Mouse (Mus musculus) forebrain, embryonic 11.5 days (tissue): Measurements from ENCODE around the gene Cdk2ap2. TPM values are rescaled to one million over a fixed set of nuclear protein-coding genes. Genes with fewer than 3 reads are reported as not detected.
"Not testable (repeated sequence)": the region's sequence is repeated elsewhere in the genome, so short reads cannot be mapped to it uniquely, and the experiment has no call there.

Experiments
- ATAC-seq: fragments of 200-750 bp; cut with Nextera tagmentation; replicated peaks from 2 replicates; pipeline ENCODE4 v1.8.0; 2017; ENCODE audit warnings: moderate TSS enrichment; ENCODE audit not compliant: low FRiP score
- DNase-seq: peaks from one replicate; pipeline ENCODE4 v3.0.0-alpha.2; 2017; ENCODE audit warnings: low spot score
- H3K27ac ChIP-seq: fragments of 300-500 bp; sonication (generic); 2 replicates; pipeline ENCODE4 v1.5.1; 2014; ENCODE audit warnings: low read depth, low read length
- H3K27me3 ChIP-seq: fragments of 300-500 bp; sonication (generic); 2 replicates; pipeline ENCODE4 v1.6.1; 2014; ENCODE audit warnings: mild to moderate bottlenecking, low read length, mixed read lengths; ENCODE audit not compliant: control insufficient read depth, insufficient read depth
- H3K36me3 ChIP-seq: fragments of 300-500 bp; sonication (generic); 2 replicates; pipeline ENCODE4 v1.6.1; 2014; ENCODE audit warnings: mild to moderate bottlenecking, low read length, moderate library complexity, mixed read lengths; ENCODE audit not compliant: control insufficient read depth, insufficient read depth
- H3K4me1 ChIP-seq: fragments of 300-500 bp; sonication (generic); replicated peaks from 2 replicates; pipeline ENCODE4 v1.6.1; 2014; ENCODE audit warnings: low read length, mixed read lengths; ENCODE audit not compliant: control insufficient read depth, insufficient read depth
- H3K4me2 ChIP-seq: fragments of 300-500 bp; sonication (generic); 2 replicates; pipeline ENCODE4 v1.6.1; 2014; ENCODE audit warnings: low read depth, mild to moderate bottlenecking, low read length, moderate library complexity, mixed read lengths; ENCODE audit not compliant: severe bottlenecking
- H3K4me3 ChIP-seq: fragments of 300-500 bp; sonication (generic); 2 replicates; pipeline ENCODE4 v1.5.1; 2014; ENCODE audit warnings: low read depth, low read length
- H3K9ac ChIP-seq: fragments of 300-500 bp; sonication (generic); 2 replicates; pipeline ENCODE4 v1.6.1; 2014; ENCODE audit warnings: low read length
- H3K9me3 ChIP-seq: fragments of 300-500 bp; sonication (generic); 2 replicates; pipeline ENCODE4 v1.6.1; 2016; ENCODE audit warnings: low read length, mixed read lengths; ENCODE audit not compliant: control insufficient read depth
- WGBS: fragments of 180-500 bp; shearing (Covaris S2); extraction: QIAGEN DNeasy Blood & Tissue Kit; methylation state at CpG from one replicate; pipeline ENCODE4 v1.1.7; 2014; 5-methylcytosine and 5-hydroxymethylcytosine counted together
- polyA plus RNA-seq: library from polyadenylated mRNA; unstranded; fragments of >200 nt; fragmentation: Nextera tagmentation; extraction: Ambion mirVana; gene quantifications from 2 replicates; pipeline ENCODE4 v1.2.1, GENCODE M21; 2014

Cdk2ap2 gene
- polyA plus RNA-seq, 1 experiment from 2014 or later = 73.6 TPM

DNA sequence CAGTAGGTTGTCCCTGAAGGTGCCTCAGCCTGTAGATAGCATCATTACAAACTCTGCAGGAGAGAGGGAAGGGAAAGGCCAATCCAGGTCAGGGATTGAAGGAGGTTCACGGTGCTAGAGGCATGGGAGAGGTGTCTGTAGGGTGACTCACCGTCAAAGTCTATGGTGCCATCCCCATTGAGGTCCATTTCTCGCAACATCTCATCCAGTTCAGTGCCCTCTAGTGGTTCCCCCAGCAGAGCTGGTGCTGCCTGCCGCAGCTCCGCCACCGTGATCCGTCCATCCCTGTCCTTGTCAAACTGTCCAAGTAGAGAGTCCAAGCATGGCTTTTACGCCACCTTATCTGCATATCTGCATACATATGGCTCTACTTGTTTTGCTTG, 39.0 kb downstream of the Cdk2ap2 start:
- not testable (repeated sequence) for H3K9me3 ChIP-seq, H3K36me3 ChIP-seq, H3K4me2 ChIP-seq, H3K4me3 ChIP-seq, H3K4me1 ChIP-seq, H3K27me3 ChIP-seq, DNase-seq, H3K27ac ChIP-seq, H3K9ac ChIP-seq, ATAC-seq
- WGBS = 26% methylated on average over 8 of the region's 8 CpGs

DNA sequence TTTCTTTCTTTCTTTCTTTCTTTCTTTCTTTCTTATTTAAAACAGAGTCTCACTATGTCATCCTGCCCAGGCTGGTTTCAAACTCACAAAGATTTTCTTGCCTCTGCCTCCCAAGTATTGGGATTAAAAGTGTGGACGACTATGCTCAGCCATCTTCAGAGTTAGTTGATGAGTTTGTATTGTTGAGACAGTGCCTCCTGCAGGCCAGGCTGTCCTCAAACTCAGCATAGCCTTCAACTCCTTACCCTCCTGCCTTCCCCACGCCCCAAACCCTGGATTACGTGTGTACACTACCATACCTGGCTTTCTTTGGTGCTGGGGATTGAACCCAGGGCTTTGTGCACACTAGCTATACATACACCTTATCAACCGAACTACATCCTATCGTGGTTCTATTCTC, 39.5 kb downstream of the Cdk2ap2 start:
- Histone ChIP-seq H3K4me1 (no peaks in the 10 kb centered on the region), H3K27me3 (no peaks in the 10 kb centered on the region), H3K9ac (no peak overlapping the region), H3K4me3 (no peak overlapping the region), H3K4me2 (no peak overlapping the region), H3K27ac (no peak overlapping the region), H3K36me3 (peaks cover 3% of the 10 kb centered on the region; the same call in 1 of the 2 replicates), H3K9me3 (no peaks in the 10 kb centered on the region)
- DNase-seq = no peak
- 71% methylated on average over 5 of the region's 5 CpGs for WGBS
- ATAC-seq = no peak

DNA sequence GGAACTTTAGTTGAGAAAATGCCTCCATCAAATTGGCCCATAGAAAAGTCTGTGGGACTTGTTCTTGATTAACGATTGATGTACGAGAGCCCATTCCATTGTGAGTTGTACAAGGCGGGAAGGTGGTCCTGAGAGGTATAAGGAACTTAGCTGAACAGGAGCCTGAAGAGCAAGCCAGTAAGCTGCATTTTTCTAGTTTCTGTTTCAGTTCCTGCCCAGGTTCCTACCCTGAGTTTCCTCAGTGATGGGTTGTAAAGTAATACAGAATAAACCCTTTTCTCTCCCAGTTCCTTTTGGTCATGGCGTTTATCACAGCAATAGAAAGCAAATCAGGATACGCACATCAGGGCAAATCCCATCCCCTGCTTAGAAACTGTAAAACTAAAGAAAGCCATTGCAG, 40.9 kb downstream of the Cdk2ap2 start:
- no peaks in the 10 kb centered on the region for H3K27me3 ChIP-seq
- no peaks in the 10 kb centered on the region for H3K9me3 ChIP-seq
- no peak overlapping the region for H3K4me2 ChIP-seq
- 86% methylated on average over 5 of the region's 5 CpGs for WGBS
- ATAC-seq = no peak
- no peak overlapping the region for H3K27ac ChIP-seq
- no peaks in the 10 kb centered on the region for H3K4me1 ChIP-seq
- H3K9ac ChIP-seq = no peak overlapping the region
- DNase-seq = no peak
- no peaks in the 10 kb centered on the region; the same call in 1 of the 2 replicates for H3K36me3 ChIP-seq
- no peak overlapping the region for H3K4me3 ChIP-seq

DNA sequence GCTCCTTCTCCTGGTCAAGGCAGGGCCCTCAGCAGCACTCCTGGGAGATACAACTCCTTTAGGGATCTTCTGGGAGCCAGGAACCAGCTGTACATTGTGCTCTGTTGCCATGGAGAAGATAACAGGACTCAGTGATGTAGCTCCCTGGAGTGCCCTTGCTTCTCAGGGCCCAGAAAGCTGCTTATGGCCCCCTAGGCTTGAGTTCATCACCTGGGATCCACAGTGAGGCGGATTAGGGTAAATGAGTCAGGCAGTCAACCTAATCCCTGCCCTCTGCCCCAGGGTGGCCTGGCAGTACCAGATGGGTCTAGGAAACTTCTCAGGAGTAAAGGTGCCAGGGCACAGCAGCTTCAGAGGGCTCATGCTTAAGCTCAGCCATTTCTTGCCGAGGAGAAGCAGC, 42.5 kb downstream of the Cdk2ap2 start, which contains the start of gene Gpr152:
Gene Gpr152, plus strand, starts transcription at position 342 of the 400 bp plus-strand sequence.
- ATAC-seq = no peak
- no peak within 1 kb of the TSS for H3K27ac ChIP-seq

DNA sequence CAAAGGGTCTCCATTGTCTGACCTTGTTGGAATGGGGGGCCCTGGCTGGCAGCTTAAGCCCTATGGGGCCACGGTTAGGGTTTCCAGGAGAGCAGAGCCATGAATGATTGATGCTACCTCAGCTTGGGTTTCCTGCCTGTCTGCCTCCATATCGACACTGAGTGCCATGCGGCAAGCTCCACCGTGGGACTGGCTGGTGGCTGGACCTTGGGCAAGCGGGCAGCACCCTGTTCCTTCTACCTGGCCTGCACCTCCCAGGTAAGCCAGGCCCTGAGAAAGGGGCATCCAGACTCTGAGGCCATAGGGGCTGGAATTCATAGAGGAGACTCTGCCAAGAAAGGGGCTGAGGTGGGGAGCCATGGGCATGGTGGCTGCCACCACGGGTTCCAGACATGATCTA, 43.2 kb downstream of the Cdk2ap2 start:
- H3K27me3 ChIP-seq = no peaks in the 10 kb centered on the region

More for the DNA sequence above, 42.5 kb downstream of the Cdk2ap2 start, which contains the start of gene Gpr152:
- Histone ChIP-seq H3K9ac (no peak within 1 kb of the TSS), H3K4me2 (no peak within 1 kb of the TSS), H3K4me3 (no peak within 1 kb of the TSS), H3K9me3 (no peaks in the 10 kb centered on the region), H3K36me3 (no peaks in the 10 kb centered on the region), H3K4me1 (no peaks in the 10 kb centered on the region), H3K27me3 (no peaks in the 10 kb centered on the region)
- no peak for DNase-seq
- 58% methylated on average over 2 of the region's 2 CpGs for WGBS

DNA sequence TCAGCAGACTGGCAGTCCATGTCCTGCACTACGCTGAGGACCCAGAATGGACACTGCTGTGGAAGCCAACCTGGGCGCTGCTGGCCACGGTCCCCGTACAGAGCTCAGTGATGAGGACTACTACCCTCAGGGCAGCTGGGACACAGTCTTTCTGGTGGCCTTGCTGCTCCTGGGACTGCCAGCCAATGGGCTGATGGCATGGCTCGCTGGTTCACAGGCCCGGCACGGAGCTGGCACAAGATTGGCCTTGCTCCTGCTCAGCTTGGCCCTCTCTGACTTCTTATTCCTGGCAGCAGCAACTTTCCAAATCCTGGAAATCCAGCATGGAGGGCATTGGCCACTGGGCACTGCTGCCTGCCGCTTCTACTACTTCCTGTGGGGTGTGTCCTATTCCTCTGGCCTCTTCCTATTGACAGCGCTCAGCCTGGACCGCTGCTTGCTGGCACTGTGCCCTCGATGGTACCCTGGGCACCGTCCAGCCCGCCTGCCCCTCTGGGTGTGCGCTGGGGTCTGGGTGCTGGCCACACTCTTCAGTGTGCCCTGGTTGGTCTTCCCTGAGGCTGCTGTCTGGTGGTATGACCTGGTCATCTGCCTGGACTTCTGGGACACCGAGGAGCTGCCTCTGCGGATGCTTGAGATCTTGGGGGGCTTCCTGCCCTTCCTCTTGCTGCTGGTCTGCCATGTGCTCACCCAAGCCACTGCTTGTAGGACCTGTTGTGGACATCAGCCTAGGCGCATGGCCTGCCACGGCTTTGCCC, 45.6 kb downstream of the Cdk2ap2 start:
- Histone ChIP-seq H3K4me2 (no peak overlapping the region), H3K27ac (no peak overlapping the region), H3K27me3 (no peaks in the 10 kb centered on the region), H3K9me3 (no peaks in the 10 kb centered on the region; the same call in 1 of the 2 replicates), H3K36me3 (no peaks in the 10 kb centered on the region), H3K9ac (no peak overlapping the region), H3K4me1 (no peaks in the 10 kb centered on the region; the same call in 1 of the 2 replicates), H3K4me3 (no peak overlapping the region)
- 93% methylated on average over 18 of the region's 18 CpGs for whole genome bisulfite sequencing
- no peak for DNase-seq
- no peak for ATAC-seq

More for the DNA sequence above, 43.2 kb downstream of the Cdk2ap2 start:
- 86% methylated on average over 6 of the region's 6 CpGs for WGBS
- H3K36me3 ChIP-seq = no peaks in the 10 kb centered on the region
- no peak overlapping the region for H3K9ac ChIP-seq
- H3K9me3 ChIP-seq = no peaks in the 10 kb centered on the region
- no peak overlapping the region for H3K4me3 ChIP-seq
- H3K4me1 ChIP-seq = no peaks in the 10 kb centered on the region
- H3K4me2 ChIP-seq = no peak overlapping the region
- H3K27ac ChIP-seq = no peak overlapping the region
- DNase-seq (no peak), ATAC-seq (no peak)

DNA sequence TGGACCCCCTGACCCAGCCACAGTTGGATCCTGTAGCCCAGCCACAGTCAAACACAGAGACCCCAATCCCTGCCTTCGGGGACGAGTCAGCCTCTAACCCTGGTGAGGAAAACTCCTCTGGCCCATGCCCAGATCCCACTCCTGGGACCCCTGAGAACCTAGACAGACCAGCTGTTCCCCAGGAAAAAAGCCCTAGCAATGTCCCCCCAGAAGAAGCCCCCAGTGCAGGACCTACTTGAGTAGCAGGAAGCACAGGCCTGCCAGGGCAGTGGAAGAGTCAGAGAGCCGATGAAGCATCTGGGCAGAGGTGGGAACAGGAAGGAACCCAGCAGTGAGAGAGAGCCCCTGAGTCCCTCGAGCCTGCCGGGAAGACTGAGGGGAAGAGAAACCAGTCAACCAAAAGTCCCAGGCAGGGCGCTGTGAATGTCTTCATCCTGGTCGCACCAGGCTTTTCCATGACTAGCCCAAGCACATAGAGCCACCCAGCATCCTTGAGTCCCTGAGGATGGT, 46.8 kb downstream of the Cdk2ap2 start, which contains the start of gene Cabp4:
Gene Cabp4, minus strand, starts transcription at position 275 of the 510 bp plus-strand sequence.
- Histone ChIP-seq H3K4me1 (peaks cover 3% of the 10 kb centered on the region), H3K27me3 (no peaks in the 10 kb centered on the region), H3K9me3 (no peaks in the 10 kb centered on the region; the same call in 1 of the 2 replicates), H3K4me3 (no peak within 1 kb of the TSS), H3K27ac (no peak within 1 kb of the TSS), H3K9ac (no peak within 1 kb of the TSS), H3K4me2 (no peak within 1 kb of the TSS), H3K36me3 (no peaks in the 10 kb centered on the region)
- ATAC-seq (no peak), DNase-seq (no peak)
- 86% methylated on average over 7 of the region's 7 CpGs for WGBS

DNA sequence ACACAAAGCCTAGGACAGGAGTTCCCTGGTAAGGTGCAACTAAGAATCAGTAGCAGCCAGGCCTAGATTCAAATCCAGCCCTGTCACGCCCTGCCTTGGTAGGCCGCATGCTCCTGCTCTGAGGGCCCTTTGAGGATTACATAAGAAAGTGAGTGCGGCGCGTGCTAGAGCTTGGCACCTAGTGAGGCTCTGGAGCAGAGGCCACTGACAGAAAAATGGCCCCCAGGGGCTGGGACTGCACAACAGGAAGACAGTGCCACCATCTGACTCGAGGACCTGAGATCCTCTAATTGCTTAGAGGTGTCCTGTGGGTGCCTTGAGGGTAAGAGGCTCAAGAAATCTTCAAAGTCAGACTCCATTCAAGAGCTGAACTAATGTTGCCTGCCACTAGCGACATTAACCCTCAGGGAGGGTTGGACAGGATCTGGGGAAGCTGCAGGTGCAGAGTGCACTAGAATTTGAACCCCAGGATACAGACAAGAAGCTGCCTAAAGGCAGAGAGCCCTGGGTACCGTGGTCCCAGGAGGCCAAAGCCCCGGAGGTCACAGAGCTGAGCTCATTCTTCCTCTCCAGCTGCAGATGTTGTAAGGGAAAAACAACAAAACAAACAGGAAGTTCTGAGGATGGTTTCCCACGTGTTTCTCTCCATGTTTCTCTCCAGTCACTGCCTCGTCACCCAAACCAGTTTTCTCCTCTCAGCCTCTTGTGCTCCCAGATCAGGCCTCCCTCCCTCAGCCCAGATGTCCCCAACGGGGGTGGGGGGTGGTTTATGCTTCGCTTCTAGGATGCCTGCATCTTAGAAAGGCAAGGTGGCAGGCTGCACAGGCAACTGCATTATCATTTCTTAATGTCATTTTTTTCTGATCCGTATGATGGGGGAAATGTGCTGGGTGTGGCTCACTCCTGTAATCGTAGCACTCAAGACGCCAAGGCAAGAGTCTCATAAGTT, 47.8 kb downstream of the Cdk2ap2 start:
- no peaks in the 10 kb centered on the region for H3K27me3 ChIP-seq
- 87% methylated on average over 16 of the region's 16 CpGs for WGBS
- H3K9ac ChIP-seq = no peak overlapping the region
- H3K36me3 ChIP-seq = no peaks in the 10 kb centered on the region
- peaks cover 7% of the 10 kb centered on the region for H3K4me1 ChIP-seq
- H3K9me3 ChIP-seq = no peaks in the 10 kb centered on the region; the same call in 1 of the 2 replicates
- no peak overlapping the region for H3K27ac ChIP-seq
- no peak overlapping the region for H3K4me3 ChIP-seq
- H3K4me2 ChIP-seq = no peak overlapping the region
- ATAC-seq (no peak), DNase-seq (no peak)
